Mouse (Mus musculus) gastrocnemius, postnatal 10 days (tissue): ENCODE measurements around the gene Gm36210. TPM values are rescaled to one million over a fixed set of nuclear protein-coding genes. Genes with fewer than 3 reads are reported as not detected.
"Not testable (repeated sequence)": the region's sequence is repeated elsewhere in the genome, so short reads cannot be mapped to it uniquely, and the experiment has no call there.

Experiments
- DNase-seq: peaks from one replicate; pipeline ENCODE4 v3.0.0; 2021; ENCODE audit warnings: mixed read lengths
- total RNA-seq, 2 experiments: library from RNA; stranded (reverse); gene quantifications; 2 replicates each; pipeline ENCODE4 v1.2.3; 2021

The Gm36210 gene
- total RNA-seq, 2 experiments from 2014 or later, result 0.19 TPM; not detected in 1

DNA sequence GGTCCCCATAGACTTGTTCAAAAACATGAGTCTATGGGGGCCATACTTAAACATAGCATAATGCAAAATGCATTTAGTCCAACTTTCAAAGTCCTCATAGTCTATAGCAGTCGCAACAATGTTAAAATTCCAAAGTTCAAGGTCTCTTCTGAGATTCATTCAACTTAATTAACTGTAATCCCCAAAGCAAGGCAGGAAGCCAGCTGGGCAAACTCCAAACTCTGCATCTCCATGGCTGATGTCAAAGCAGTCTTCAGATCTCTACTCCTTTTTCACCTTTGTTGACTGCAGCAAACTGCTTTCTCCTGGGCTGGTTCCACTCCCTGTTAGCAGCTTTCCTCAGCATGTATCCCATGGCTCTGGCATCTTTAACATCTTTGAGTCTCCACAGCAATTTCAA, 27.3 kb downstream of the Gm36210 start:
- DNase-seq, result not testable (repeated sequence)

DNA sequence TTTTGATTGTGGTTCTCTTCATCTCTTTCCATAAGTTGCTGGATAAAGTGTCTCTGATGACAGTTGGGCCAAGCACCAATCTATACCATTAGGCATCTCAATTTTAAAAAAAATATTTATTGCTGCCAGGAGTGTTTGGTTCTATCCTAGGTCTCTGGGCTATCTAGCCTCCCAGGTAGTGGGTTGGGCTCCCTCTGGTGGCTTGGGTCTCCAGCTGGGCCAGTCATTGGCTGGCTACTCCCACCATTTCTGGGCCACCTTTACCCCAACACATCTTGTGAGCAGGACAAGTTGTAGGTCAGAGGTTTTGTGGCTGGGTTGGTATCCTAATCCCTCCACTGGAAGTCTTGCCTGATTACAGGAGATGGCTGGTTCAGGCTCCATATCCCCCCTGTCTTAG, 28.1 kb downstream of the Gm36210 start:
- no peak for DNase-seq

DNA sequence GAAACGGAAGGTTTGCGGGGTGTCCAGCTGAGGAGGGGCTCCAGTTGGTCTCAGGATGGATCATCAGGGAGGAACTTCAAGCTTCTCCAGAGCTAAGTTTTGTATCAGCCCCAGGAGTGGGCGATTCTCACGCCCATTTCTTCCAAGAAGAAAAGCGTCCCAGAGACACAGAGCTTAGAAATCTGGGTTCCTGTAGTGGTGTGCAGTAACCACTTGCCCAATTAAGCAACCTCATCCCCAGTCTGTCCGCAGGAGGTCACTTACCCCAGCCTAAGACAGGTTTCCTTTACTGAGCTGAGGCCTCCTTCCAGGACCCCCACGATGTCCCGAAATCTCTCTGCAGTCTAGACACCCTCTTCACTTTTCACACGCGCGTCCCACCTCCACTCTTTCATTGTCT, 29.1 kb downstream of the Gm36210 start:
- DNase-seq, result no peak

DNA sequence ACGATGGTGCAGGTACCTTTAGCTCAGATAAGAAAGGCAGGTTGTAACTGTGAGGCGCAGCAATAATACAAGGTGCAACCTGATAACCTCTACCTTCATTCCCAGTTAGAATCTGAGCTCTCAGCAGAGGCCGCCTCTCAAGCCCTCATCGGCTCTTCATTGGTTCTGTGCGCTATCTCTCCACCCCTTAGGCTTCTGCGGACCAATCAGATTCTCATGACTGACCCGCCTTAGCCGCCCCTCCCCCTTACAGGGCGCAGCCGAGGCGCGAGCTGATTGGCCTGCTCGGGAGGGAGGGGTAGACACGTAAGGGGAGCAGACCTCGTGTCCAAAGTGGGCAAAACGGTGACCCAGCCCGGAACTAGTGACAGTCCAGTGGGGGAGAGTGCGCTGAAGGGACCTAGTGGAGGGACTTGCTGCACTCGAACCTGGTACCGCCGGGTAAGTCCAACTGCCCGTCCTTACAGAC, 29.5 kb downstream of the Gm36210 start, which contains the start of gene Isoc2a:
Gene Isoc2a (plus strand): TSS at position 401 of the 469 bp plus-strand sequence.
- peak; percentile 77 for DNase-seq

DNA sequence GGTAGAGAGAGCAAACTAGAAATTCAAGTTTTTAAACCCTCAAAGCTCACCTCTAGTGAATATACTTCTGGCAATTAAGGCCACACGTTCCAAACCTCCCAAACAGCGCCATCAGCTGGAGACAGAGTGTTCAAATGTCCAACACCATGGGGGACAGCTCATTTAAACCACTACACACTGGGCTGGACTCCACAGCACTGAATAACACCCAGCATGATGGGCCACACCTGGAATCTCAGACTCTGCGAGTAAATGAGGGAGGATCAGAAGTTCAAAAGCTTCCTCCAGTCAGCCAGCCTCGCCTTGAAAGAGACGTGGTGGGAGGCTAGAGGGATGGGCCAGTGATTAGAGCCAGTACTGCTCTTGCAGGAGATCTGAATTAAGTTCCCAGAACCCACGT, 36.2 kb downstream of the Gm36210 start, which contains the start of gene Isoc2b:
Gene Isoc2b (minus strand): TSS at position 126 of the 400 bp plus-strand sequence.
- DNase-seq, result no peak

DNA sequence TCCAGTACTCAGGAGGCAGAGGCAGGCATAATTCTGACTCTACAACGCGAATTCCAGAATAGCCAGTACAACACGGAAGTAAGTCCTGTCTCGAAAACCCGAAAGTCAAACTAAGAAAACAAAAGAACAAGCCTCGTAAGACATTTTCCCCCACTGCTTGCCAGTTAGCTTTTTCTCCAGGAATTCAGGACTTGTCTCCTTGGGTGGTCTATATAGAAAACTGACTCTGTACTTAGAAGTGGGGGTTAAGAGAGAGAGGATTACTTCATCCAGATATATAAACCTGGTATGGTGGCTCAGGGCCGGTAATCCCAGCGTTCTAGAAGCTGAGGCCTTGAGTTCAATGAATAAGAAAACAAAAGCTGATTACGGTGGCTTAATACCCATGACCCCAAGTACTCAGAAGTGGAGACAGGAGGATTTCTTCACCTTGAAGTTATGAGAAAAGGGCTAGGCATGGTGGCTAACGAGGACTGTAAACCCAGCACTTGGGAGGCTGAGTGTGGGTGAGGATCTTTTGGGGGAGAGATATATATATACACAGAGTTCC, 39.6 kb downstream of the Gm36210 start:
- no peak for DNase-seq

DNA sequence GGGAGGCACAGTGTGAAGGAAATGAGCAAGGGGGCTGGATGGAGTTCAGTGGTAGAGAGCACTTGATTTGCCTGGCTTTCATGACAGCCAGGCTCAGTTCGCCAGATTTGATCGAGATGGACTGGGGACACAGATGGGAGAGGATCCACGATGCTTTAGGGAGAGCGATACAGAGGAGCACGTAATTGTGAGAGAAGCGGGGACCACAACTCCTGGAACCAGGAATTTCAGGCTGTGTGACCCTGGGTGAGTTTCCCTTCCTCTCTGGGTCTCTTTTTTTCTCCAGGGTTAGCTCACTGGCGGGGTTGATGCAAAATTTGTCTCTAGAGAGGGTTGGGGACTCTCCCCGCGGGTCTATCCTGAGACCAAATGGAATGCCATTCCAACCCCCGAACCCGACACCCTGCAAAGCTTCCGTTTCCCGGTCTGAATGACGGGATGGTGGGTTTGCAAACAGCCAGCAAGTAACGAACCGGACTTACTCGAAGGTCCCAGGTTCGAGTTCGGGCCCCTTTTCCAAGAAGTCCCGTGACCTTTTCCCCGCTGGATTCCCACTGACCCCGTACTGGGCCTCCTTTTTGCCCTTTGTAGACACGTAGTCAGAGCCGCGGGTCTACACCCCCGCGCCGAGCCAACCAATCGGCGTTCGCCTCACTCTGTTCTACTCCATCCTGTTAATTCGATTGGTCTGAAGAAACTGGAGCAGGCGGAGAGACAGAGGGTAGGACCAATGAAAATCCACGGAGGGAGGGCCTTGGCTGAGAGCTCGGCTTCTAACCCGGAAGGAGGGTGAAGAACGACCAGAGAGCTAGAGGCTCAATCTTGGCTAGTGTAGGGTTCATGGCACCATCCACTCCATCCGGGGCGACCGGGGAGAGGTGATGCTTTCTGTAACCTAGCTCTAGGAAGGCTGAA, 40.5 kb downstream of the Gm36210 start:
- DNase-seq, result peak; percentile 93

DNA sequence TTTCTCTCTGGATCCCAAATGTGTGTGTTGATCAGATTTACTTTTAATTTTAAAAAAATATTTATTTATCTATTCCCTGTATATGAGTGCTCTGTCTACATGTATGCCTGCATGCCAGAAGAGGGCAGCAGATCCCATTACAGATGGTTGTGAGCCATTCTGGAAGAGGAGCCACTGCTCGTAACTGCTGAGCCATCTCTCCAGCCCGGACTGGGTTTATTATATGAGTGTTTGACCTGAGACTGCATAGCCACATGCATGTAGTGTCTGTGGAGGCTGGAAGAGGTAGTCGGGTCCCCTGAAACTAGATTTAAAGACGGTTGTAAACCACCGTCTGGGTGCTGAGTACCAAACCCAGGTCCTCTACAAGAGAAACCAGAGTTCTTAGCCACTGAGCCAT, 41.2 kb downstream of the Gm36210 start:
- DNase-seq, result no peak

DNA sequence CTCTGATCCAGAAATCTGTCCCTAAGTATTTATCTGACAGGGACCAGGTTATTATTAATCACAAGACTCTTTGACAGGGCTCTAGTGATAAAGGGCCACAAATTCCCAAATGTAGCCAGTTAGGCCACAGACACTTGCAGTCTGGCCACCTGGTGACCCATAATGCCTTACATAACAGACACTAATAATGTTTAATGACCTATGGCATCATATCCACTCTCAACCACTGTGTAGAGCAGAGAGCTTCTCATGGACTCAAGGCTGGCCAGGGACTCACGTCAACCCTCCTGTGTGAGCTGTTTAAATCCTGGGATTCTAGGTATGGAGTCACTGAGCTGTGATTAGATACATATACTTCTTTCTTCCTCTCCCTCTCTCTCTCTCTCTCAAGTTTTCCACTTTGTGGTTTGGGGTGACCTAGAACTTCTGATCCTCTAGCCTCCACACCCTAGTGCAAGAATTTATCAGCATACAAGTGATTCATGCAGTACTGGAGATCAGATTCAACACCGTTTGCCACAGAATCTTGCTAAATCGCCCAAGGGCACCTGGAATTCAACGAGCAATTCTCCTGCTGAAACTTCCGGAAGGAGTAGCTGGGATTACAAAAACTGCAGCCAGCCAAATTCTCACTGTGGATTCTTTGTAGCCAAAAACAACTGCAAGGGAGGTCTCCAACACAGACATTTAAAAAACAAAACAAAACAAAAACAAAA, 42.0 kb downstream of the Gm36210 start:
- DNase-seq, result no peak

DNA sequence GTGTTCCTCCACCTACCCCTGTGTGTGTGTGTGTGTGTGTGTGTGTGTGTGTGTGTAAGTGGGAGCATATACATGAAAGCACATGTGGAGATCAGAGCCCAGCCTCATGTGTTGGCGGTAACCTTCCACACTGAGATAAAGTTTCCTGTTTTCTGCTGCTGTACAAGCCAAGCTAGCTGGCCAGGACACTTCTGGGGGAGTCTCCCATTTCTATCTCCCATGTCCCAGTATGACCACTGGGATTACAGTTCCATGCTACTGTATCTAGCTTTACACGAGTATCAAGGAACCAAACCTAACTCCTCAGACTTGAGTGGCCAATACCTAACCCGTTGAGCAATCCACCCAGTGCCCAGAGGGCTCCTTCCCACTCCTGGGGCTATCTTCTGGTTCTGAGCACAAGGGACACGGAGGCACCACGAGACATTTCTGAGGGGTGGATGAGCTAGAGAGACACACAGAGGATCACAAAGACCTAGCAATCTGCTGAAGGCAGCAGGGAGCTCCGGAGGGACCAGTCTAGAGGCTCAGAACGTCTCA, 42.7 kb downstream of the Gm36210 start:
- DNase-seq, result no peak

DNA sequence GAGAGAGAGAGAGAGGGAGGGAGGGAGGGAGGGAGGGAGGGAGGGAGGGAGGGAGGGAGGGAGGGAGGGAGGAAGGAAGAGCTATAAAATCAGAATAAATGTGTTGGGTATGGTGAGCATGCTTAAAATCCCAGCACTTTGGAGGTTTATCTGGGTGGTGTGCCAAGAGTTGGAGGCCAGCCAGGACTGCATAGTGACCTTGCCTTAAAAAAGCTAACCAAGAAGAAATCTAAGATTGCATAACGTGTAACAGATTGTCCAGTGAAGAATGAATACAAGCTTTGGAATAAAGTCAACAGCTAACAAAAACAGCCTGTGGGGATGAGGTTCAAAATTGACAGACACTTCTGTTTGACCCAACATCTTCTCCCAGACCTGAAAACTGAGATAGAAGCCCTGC, 43.3 kb downstream of the Gm36210 start:
- peak; percentile 61 for DNase-seq

DNA sequence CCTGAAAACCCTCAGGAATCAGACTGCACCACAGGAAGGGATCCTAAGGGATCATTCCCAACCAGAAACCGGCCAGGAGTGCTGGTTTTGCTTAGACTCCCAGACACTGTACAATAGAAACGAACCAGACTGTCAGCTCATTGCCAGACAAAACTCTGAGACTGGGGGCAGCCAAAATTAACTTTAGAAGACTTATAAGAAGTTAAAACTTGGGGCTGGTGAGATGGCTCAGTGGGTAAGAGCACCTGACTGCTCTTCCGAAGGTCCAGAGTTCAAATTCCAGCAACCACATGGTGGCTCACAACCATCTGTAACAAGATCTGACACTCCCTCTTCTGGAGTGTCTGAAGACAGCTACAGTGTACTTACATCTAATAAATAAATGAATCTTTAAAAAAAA, 45.4 kb downstream of the Gm36210 start:
- not testable (repeated sequence) for DNase-seq

DNA sequence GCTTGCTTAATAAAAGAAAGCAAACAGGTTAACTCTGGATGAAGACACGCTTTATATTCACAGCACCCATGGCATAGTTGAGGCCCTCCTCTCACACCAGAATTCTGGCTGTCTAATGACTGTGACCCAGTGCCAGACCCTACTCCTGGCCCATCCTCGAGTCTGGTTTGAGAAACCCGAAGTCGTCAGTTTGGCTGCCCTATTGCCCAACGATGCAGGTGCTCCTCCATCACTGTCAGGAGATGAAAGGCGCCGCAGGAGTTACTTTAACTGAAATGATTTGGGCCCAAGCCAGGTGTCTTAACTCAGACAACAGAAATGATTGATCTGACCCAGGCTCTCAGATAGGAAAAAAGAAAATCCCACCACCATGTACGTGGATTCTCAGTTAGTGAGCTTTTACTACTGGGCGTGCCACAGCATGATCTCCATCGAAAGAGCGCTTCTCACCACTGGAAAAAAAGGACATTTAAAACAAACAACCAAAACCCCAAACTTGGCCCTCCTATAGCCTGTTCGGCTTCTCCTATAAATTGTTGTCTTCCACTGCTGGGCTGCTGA, 46.8 kb downstream of the Gm36210 start:
- DNase-seq, result no peak

DNA sequence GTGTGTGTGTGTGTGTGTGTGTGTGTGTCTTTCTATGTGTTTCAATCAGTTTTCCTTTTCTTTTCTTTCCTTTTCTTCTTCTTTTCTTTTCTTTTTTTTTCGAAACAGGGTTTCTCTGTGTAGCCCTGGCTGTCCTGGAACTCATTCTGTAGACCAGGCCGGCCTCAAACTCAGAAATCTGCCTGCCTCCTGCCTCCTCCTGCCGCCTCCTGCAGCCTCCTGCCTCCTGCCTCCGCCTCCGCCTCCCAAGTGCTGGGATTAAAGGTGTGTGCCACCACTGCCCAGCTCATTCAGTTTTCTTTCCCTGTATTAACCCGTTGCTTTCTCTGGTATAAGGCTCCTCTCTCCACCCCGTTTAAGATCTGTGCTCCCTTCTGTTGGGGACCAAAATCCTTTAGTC, 49.0 kb downstream of the Gm36210 start:
- DNase-seq, result no peak

DNA sequence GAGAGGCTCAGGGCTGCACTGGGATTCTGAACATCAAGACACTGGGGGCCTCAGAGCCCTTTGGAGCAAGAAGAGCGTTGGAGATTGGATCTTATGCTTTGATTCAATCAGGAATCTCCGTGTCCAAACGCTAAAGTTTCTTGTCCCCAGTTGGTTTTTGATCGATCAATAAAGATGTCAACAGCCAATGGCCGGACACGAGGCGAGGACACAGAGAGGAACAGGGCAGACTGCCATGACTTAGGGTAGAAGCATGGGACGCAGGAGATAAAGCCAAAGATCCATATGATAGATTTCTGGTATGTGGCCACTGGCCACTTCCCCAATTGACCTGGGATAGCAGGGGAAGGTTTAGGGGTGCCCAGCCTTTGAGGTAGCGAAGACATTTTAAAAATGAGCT, 49.8 kb downstream of the Gm36210 start:
- DNase-seq, result no peak

DNA sequence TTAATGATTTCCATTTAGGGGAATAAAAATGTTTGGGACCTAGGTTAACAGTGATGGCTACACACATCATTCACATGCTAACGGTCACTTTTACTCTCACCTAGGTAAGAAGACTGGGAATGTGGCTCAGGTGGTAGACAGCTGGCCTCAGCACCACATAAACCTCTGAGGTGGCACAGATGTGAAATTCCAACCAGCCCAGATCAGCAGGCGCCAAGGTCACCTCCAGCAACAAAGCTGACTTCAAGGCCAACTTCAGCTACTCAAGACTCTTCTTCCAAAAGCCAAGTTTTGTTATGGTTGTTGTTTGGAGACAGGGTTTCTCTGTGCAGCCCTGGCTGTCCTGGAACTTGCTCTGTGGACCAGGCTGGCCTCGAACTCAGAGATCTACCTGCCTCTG, 52.7 kb downstream of the Gm36210 start:
- no peak for DNase-seq

DNA sequence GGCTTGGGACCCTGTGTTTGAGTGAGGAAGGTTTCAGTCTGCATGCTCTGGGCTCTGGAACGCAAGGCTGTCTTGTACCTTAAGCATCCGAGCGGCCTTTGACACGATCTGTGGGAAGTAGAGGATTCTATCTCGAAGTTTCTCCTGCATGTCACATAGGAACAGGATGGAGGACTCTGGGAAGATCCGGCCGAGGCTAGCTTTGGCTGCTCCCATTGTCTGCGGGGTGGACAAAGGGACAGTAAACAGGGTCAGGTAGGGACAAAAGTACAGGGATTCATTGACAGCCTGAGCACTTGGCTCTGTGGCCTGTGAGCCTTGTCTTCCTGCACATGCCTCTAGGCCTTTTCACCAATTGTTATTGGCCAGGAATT, 55.0 kb downstream of the Gm36210 start:
- DNase-seq, result no peak

DNA sequence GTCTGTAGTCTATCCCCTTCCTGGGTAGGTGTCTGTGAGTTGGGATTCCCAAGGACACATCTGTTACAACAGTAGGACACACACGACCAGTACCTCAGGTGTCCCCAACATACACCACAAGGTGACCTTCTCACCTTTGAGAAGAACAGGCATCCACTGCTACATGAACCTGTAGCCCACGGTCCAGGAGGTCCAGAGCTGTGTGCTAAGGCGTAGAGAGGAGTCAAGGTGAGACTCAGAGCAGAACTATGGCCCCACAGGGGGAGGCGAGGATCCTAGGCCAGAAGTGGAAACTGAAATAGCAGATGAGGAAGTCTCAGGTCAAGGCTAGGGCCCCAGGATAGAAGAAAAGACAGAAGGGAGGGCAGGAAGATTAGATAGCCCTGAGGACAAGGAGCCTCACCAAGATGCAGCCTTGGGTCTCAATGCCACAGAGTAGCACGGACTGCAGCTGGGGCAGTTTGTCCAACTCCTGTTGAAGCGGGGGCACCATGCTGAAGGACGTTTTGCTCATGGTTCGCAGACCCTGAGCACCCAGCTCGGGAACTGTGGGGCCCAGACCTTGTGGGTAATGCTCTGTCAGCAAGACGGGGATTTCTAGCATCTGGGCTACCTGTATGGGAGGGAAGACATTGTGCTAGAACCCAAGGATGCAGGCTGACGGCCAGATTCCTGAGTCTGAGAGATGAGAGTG, 55.5 kb downstream of the Gm36210 start:
- DNase-seq, result no peak

DNA sequence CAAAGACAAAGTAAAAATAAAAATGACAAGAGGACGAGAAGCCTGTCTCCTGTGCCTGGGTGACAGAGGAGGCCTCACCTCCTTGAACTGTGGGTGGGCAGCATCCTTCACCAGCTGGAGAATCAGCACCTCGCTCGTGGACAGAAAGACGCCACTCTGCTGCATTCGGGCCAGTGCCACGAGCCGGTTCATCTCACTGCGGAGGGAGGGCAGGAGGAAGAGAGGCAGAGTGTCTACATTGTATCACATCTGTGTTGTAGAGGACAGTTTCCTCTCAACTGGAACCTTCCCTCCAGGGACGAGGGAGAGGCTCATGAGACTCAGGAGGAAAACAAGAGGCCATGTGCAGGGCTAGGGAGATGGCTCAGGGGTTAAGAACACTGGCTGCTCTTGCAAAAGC, 56.9 kb downstream of the Gm36210 start:
- DNase-seq, result no peak
